Mouse (Mus musculus) liver, embryonic 13.5 days (tissue): ENCODE measurements around the gene Gpr15. TPM values are rescaled to one million over a fixed set of nuclear protein-coding genes. Genes with fewer than 3 reads are reported as not detected.

Source experiments
- ATAC-seq: fragments of 200-750 bp; cut with Nextera tagmentation; 2 replicates; pipeline ENCODE4 v1.8.0; 2017; ENCODE audit warnings: low read depth, mild to moderate bottlenecking, moderate number of reproducible peaks, moderate library complexity
- DNase-seq: peaks from one replicate; pipeline ENCODE4 v3.0.0; 2022
- H3K27ac ChIP-seq: fragments of 300-500 bp; sonication (generic); 2 replicates; pipeline ENCODE4 v1.5.1; 2015; ENCODE audit warnings: moderate library complexity, mild to moderate bottlenecking, inconsistent platforms
- H3K27me3 ChIP-seq: fragments of 300-500 bp; sonication (generic); 2 replicates; pipeline ENCODE4 v1.6.1; 2015; ENCODE audit warnings: mild to moderate bottlenecking, inconsistent platforms
- H3K36me3 ChIP-seq: fragments of 300-500 bp; sonication (generic); 2 replicates; pipeline ENCODE4 v1.6.1; 2015; ENCODE audit warnings: mild to moderate bottlenecking, inconsistent platforms
- H3K4me1 ChIP-seq: fragments of 300-500 bp; sonication (generic); replicated peaks from 2 replicates; pipeline ENCODE4 v1.6.1; 2015; ENCODE audit warnings: inconsistent platforms
- H3K4me2 ChIP-seq: fragments of 300-500 bp; sonication (generic); 2 replicates; pipeline ENCODE4 v1.6.1; 2015; ENCODE audit warnings: inconsistent platforms, mild to moderate bottlenecking, moderate library complexity
- H3K4me3 ChIP-seq: fragments of 300-500 bp; sonication (generic); replicated peaks from 2 replicates; pipeline ENCODE4 v1.5.1; 2015; ENCODE audit warnings: mild to moderate bottlenecking, inconsistent platforms
- H3K9ac ChIP-seq: fragments of 300-500 bp; sonication (generic); 2 replicates; pipeline ENCODE4 v1.6.1; 2015; ENCODE audit warnings: mild to moderate bottlenecking, inconsistent platforms
- H3K9me3 ChIP-seq: fragments of 300-500 bp; sonication (generic); replicated peaks from 2 replicates; pipeline ENCODE4 v1.6.1; 2016; ENCODE audit warnings: inconsistent platforms
- WGBS: fragments of 180-500 bp; shearing (Covaris S2); methylation state at CpG from one replicate; pipeline ENCODE4 v1.1.7; 2015; ENCODE audit not compliant: insufficient replicate concordance; 5-methylcytosine and 5-hydroxymethylcytosine counted together
- polyA plus RNA-seq: library from polyadenylated mRNA; unstranded; fragments of >200 nt; fragmentation: Nextera tagmentation; extraction: Ambion mirVana; gene quantifications from 2 replicates; pipeline ENCODE4 v1.2.1, GENCODE M21; 2015

The Gpr15 gene
- 0.06 and 0.16 TPM in 2 replicates for polyA plus RNA-seq

GRCm38 (mm10) chr16:58718666-58719120 lies at the start of gene Gpr15:
Gene Gpr15, minus strand, starts transcription at chr16:58719070.
- no peak within 1 kb of the TSS for H3K4me3 ChIP-seq
- no peaks in the 10 kb centered on the region for H3K9me3 ChIP-seq
- WGBS: 78% methylated on average over 7 of the region's 7 CpGs
- H3K36me3 ChIP-seq: no peaks in the 10 kb centered on the region
- H3K9ac ChIP-seq: no peak within 1 kb of the TSS
- no peaks in the 10 kb centered on the region for H3K27me3 ChIP-seq
- no peak within 1 kb of the TSS for H3K4me2 ChIP-seq
- no peaks in the 10 kb centered on the region for H3K4me1 ChIP-seq
- ATAC-seq: no peak
- H3K27ac ChIP-seq: no peak within 1 kb of the TSS
- DNase-seq: no peak

GRCm38 (mm10) chr16:58763076-58763475 lies 44.2 kb upstream of the Gpr15 start, which contains the start of gene Olfr172:
Gene Olfr172, minus strand, starts transcription at chr16:58763176.
- Histone ChIP-seq H3K36me3 (no peaks in the 10 kb centered on the region), H3K4me1 (no peaks in the 10 kb centered on the region), H3K27ac (no peak within 1 kb of the TSS), H3K4me3 (no peak within 1 kb of the TSS), H3K9ac (no peak within 1 kb of the TSS), H3K9me3 (no peaks in the 10 kb centered on the region), H3K27me3 (no peaks in the 10 kb centered on the region), H3K4me2 (no peak within 1 kb of the TSS)
- WGBS: 82% methylated on average over 1 of the region's 1 CpGs
- ATAC-seq: no peak
- DNase-seq: no peak

- DNase-seq: no peak
- Histone ChIP-seq H3K27me3 (no peaks in the 10 kb centered on the region), H3K4me3 (no peak overlapping the region), H3K27ac (no peak overlapping the region), H3K36me3 (no peaks in the 10 kb centered on the region), H3K4me1 (no peaks in the 10 kb centered on the region), H3K9me3 (no peaks in the 10 kb centered on the region), H3K9ac (no peak overlapping the region), H3K4me2 (no peak overlapping the region)
- no peak for ATAC-seq
Observed at GRCm38 (mm10) chr16:58756191-58756590, 37.3 kb upstream of the Gpr15 start.

- 24% methylated on average over 1 of the region's 1 CpGs for WGBS
- Histone ChIP-seq H3K27ac (no peak overlapping the region), H3K27me3 (no peaks in the 10 kb centered on the region), H3K9ac (no peak overlapping the region), H3K4me1 (peaks cover 8% of the 10 kb centered on the region), H3K4me2 (no peak overlapping the region), H3K4me3 (no peak overlapping the region), H3K36me3 (no peaks in the 10 kb centered on the region), H3K9me3 (no peaks in the 10 kb centered on the region)
- ATAC-seq (0 out of 2 replicates have a peak, but pooled peaks have one; percentile 26), DNase-seq (no peak)
Observed at GRCm38 (mm10) chr16:58751314-58751713, 32.4 kb upstream of the Gpr15 start.

- H3K27ac ChIP-seq: no peak overlapping the region
- no peak overlapping the region for H3K4me2 ChIP-seq
- no peak for ATAC-seq
- H3K4me1 ChIP-seq: peaks cover 8% of the 10 kb centered on the region
- H3K36me3 ChIP-seq: no peaks in the 10 kb centered on the region
- no peaks in the 10 kb centered on the region for H3K27me3 ChIP-seq
- WGBS: 60% methylated on average over 4 of the region's 4 CpGs
- H3K9me3 ChIP-seq: no peaks in the 10 kb centered on the region
- H3K9ac ChIP-seq: no peak overlapping the region
- H3K4me3 ChIP-seq: no peak overlapping the region
- no peak for DNase-seq
Observed at GRCm38 (mm10) chr16:58746715-58747114, 27.8 kb upstream of the Gpr15 start.

GRCm38 (mm10) chr16:58740751-58741150 lies 21.9 kb upstream of the Gpr15 start:
- Histone ChIP-seq H3K4me2 (no peak overlapping the region), H3K27ac (no peak overlapping the region), H3K4me1 (peaks cover 9% of the 10 kb centered on the region), H3K4me3 (no peak overlapping the region), H3K9ac (no peak overlapping the region), H3K9me3 (no peaks in the 10 kb centered on the region), H3K27me3 (no peaks in the 10 kb centered on the region), H3K36me3 (no peaks in the 10 kb centered on the region)
- ATAC-seq: no peak
- DNase-seq: no peak
- WGBS: 80% methylated on average over 5 of the region's 5 CpGs

GRCm38 (mm10) chr16:58738800-58739199 lies 19.9 kb upstream of the Gpr15 start:
- Histone ChIP-seq H3K9me3 (no peaks in the 10 kb centered on the region), H3K4me2 (no peak overlapping the region), H3K36me3 (peaks cover 9% of the 10 kb centered on the region), H3K9ac (no peak overlapping the region), H3K27me3 (no peaks in the 10 kb centered on the region), H3K4me3 (no peak overlapping the region), H3K27ac (no peak overlapping the region), H3K4me1 (peaks cover 9% of the 10 kb centered on the region)
- peak; percentile 65; the same call in 1 of the 2 replicates for ATAC-seq
- WGBS: 52% methylated on average over 1 of the region's 1 CpGs
- peak; percentile 9 for DNase-seq

GRCm38 (mm10) chr16:58738205-58738604 lies 19.3 kb upstream of the Gpr15 start:
- Histone ChIP-seq H3K4me3 (no peak overlapping the region), H3K27me3 (no peaks in the 10 kb centered on the region), H3K4me2 (no peak overlapping the region), H3K36me3 (peaks cover 11% of the 10 kb centered on the region), H3K27ac (no peak overlapping the region), H3K9me3 (no peaks in the 10 kb centered on the region), H3K4me1 (peaks cover 9% of the 10 kb centered on the region), H3K9ac (no peak overlapping the region)
- DNase-seq (no peak), ATAC-seq (no peak)
- WGBS: 62% methylated on average over 4 of the region's 4 CpGs

GRCm38 (mm10) chr16:58728176-58728671 lies 9.4 kb upstream of the Gpr15 start:
- peak; percentile 90 for ATAC-seq
- Histone ChIP-seq H3K36me3 (peaks cover 32% of the 10 kb centered on the region), H3K4me1 (peaks cover 8% of the 10 kb centered on the region), H3K4me2 (peak overlapping the region; percentile 90), H3K27ac (peak overlapping the region; percentile 82), H3K9me3 (no peaks in the 10 kb centered on the region), H3K9ac (peak overlapping the region; percentile 81), H3K27me3 (no peaks in the 10 kb centered on the region), H3K4me3 (peak overlapping the region; percentile 83)
- 1% methylated on average over 26 of the region's 31 CpGs for WGBS
- DNase-seq: no peak

- 3% methylated on average over 35 of the region's 35 CpGs for WGBS
- Histone ChIP-seq H3K4me1 (peaks cover 8% of the 10 kb centered on the region), H3K9ac (peak within 1 kb of the TSS; percentile 81), H3K27ac (peak within 1 kb of the TSS; percentile 82), H3K4me2 (peak within 1 kb of the TSS; percentile 90), H3K9me3 (no peaks in the 10 kb centered on the region), H3K4me3 (peak within 1 kb of the TSS; percentile 83), H3K36me3 (peaks cover 29% of the 10 kb centered on the region), H3K27me3 (no peaks in the 10 kb centered on the region)
- ATAC-seq (peak; percentile 100), DNase-seq (peak; percentile 91)
Observed at GRCm38 (mm10) chr16:58727477-58728131, 8.7 kb upstream of the Gpr15 start, which contains the start of gene Cldnd1. Gene Cldnd1, plus strand, starts transcription at chr16:58727910.

GRCm38 (mm10) chr16:58726680-58727476 lies 8.0 kb upstream of the Gpr15 start:
- 59% methylated on average over 11 of the region's 11 CpGs for WGBS
- H3K9ac ChIP-seq: no peak overlapping the region
- no peaks in the 10 kb centered on the region for H3K27me3 ChIP-seq
- peak overlapping the region; percentile 90; the same call in 1 of the 2 replicates for H3K4me2 ChIP-seq
- no peak overlapping the region for H3K4me3 ChIP-seq
- H3K36me3 ChIP-seq: peaks cover 22% of the 10 kb centered on the region
- ATAC-seq (no peak), DNase-seq (no peak)
- H3K4me1 ChIP-seq: peaks cover 8% of the 10 kb centered on the region
- no peaks in the 10 kb centered on the region for H3K9me3 ChIP-seq
- H3K27ac ChIP-seq: no peak overlapping the region
